Mouse (Mus musculus) stomach, embryonic 14.5 days (tissue): ENCODE measurements around the gene Prkcb. TPM values are rescaled to one million over a fixed set of nuclear protein-coding genes. Genes with fewer than 3 reads are reported as not detected.

Experiments
- ATAC-seq: fragments of 200-750 bp; cut with Nextera tagmentation; 2 replicates; pipeline ENCODE4 v1.8.0; 2017; ENCODE audit warnings: low read depth, moderate TSS enrichment; ENCODE audit not compliant: insufficient number of reproducible peaks, insufficient read depth, low FRiP score
- H3K27ac ChIP-seq: fragments of 300-500 bp; sonication (generic); 2 replicates; pipeline ENCODE4 v1.5.1; 2014; ENCODE audit warnings: mild to moderate bottlenecking, low read length, moderate library complexity, mixed read lengths
- H3K27me3 ChIP-seq: fragments of 300-500 bp; sonication (generic); 2 replicates; pipeline ENCODE4 v1.6.1; 2014; ENCODE audit warnings: low read length, control low read depth, mixed read lengths; ENCODE audit not compliant: control insufficient read depth, insufficient read depth
- H3K36me3 ChIP-seq: fragments of 300-500 bp; sonication (generic); 2 replicates; pipeline ENCODE4 v1.6.1; 2014; ENCODE audit warnings: mild to moderate bottlenecking, control low read depth, low read length, moderate library complexity, mixed read lengths; ENCODE audit not compliant: control insufficient read depth, insufficient read depth
- H3K4me1 ChIP-seq: fragments of 300-500 bp; sonication (generic); 2 replicates; pipeline ENCODE4 v1.6.1; 2014; ENCODE audit warnings: low read length, control low read depth, mixed read lengths; ENCODE audit not compliant: control insufficient read depth, insufficient read depth
- H3K4me2 ChIP-seq: fragments of 300-500 bp; sonication (generic); replicated peaks from 2 replicates; pipeline ENCODE4 v1.6.1; 2014; ENCODE audit warnings: low read depth, low read length, control low read depth
- H3K4me3 ChIP-seq: fragments of 300-500 bp; sonication (generic); 2 replicates; pipeline ENCODE4 v1.5.1; 2014; ENCODE audit warnings: low read depth, low read length, control low read depth
- H3K9ac ChIP-seq: fragments of 300-500 bp; sonication (generic); replicated peaks from 2 replicates; pipeline ENCODE4 v1.6.1; 2014; ENCODE audit warnings: low read depth, mild to moderate bottlenecking, control low read depth, low read length, moderate library complexity, mixed read lengths
- H3K9me3 ChIP-seq: fragments of 300-500 bp; sonication (generic); 2 replicates; pipeline ENCODE4 v1.6.1; 2016; ENCODE audit warnings: low read depth, low read length, control low read depth; ENCODE audit not compliant: control insufficient read depth
- WGBS: fragments of 180-500 bp; shearing (Covaris S2); extraction: QIAGEN DNeasy Blood & Tissue Kit; methylation state at CpG from one replicate; pipeline ENCODE4 v1.1.7; 2014; 5-methylcytosine and 5-hydroxymethylcytosine counted together
- polyA plus RNA-seq: library from polyadenylated mRNA; unstranded; fragments of >200 nt; fragmentation: Nextera tagmentation; extraction: Ambion mirVana; gene quantifications from 2 replicates; pipeline ENCODE4 v1.2.1, GENCODE M21; 2014

Gene Prkcb
- polyA plus RNA-seq, 1 experiment from 2014 or later, result 18.4 TPM

DNA sequence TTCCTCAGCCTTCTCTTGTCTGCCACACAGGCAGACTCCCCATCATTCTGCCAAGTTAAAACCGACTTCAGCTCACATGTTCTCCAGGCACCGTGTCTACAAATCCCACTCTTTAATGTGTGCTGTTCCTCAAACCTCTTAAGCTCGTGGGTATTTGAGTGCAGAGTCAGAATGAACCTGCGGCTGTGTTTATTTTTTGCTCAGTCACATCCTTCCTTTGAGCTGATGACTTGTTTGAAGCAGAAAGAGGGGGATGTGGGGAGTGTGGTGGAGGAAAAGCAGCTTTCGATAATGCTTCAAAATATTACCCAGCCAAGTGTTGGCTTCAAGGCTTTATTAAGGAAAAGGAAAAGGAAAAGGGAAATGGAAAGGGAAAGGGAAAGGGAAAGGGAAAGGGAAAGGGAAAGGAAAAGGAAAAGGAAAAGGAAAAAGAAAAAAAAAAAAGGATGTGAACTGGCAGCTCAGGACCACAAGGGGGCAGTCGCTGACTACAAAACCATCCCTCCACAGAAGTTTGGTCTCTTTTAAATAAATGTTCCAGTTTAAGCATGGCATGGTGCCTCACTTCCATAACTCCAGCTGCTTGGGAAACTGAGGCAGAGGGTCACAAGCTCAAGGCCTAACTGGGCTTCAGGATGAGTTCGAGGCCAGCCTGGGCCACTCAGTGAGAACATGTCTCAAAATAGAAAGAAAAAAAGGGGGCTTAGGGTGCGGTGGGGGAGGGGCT, 177.4 kb downstream of the Prkcb start:
- no peak overlapping the region for H3K27ac ChIP-seq
- no peaks in the 10 kb centered on the region for H3K9me3 ChIP-seq
- no peak overlapping the region for H3K4me3 ChIP-seq
- H3K36me3 ChIP-seq, result no peaks in the 10 kb centered on the region
- H3K4me1 ChIP-seq, result no peaks in the 10 kb centered on the region
- H3K4me2 ChIP-seq, result no peak overlapping the region
- H3K9ac ChIP-seq, result no peak overlapping the region
- H3K27me3 ChIP-seq, result no peaks in the 10 kb centered on the region
- no peak for ATAC-seq
- WGBS, result 40% methylated on average over 8 of the region's 8 CpGs

DNA sequence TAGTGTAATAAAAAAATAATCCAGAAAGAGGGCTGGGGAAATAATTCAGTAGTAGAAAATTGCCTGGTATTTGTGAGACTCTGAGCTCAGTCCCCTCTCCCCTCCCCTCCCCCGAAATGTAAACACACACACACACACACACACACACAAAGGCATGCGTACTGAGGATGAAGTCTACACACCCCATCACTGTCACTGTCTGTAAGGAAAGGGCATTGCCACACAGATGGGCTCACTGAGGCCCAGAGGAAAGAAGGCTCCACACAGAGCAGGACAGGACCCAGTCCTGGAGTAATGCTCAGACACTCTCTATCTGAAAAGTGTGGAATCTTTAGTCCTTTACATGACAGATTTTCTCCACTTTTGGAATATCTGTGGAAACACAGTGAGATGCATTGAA, 178.2 kb downstream of the Prkcb start:
- no peak overlapping the region for H3K4me2 ChIP-seq
- no peak overlapping the region for H3K9ac ChIP-seq
- H3K4me1 ChIP-seq, result no peaks in the 10 kb centered on the region
- WGBS, result 62% methylated on average over 2 of the region's 2 CpGs
- no peak overlapping the region for H3K4me3 ChIP-seq
- H3K36me3 ChIP-seq, result no peaks in the 10 kb centered on the region
- H3K27ac ChIP-seq, result no peak overlapping the region
- no peaks in the 10 kb centered on the region for H3K27me3 ChIP-seq
- H3K9me3 ChIP-seq, result no peaks in the 10 kb centered on the region
- no peak for ATAC-seq

DNA sequence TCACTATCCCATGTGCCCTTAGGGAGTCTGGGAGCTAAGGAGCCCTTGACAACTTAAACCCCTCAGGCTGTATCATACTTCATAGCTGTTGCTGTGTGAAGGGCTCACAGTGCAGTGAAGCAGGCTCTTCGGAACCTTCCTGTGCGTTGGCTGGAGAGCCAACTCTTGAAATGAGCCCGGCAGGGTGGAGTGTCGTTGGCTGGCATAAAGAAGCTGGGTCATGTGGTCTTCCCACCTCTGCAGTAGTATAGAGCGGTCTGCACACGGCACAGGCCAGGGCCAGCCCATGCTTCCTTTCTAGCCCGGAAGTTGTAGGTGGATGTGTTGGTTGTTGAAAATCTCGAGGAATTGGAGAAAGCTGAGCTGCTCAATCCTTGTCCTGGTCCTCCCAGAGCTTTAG, 179.3 kb downstream of the Prkcb start:
- Histone ChIP-seq H3K36me3 (no peaks in the 10 kb centered on the region), H3K4me2 (no peak overlapping the region), H3K9me3 (no peaks in the 10 kb centered on the region), H3K27ac (no peak overlapping the region), H3K9ac (no peak overlapping the region), H3K4me3 (no peak overlapping the region), H3K4me1 (no peaks in the 10 kb centered on the region), H3K27me3 (no peaks in the 10 kb centered on the region)
- WGBS, result 71% methylated on average over 8 of the region's 8 CpGs
- ATAC-seq, result no peak

DNA sequence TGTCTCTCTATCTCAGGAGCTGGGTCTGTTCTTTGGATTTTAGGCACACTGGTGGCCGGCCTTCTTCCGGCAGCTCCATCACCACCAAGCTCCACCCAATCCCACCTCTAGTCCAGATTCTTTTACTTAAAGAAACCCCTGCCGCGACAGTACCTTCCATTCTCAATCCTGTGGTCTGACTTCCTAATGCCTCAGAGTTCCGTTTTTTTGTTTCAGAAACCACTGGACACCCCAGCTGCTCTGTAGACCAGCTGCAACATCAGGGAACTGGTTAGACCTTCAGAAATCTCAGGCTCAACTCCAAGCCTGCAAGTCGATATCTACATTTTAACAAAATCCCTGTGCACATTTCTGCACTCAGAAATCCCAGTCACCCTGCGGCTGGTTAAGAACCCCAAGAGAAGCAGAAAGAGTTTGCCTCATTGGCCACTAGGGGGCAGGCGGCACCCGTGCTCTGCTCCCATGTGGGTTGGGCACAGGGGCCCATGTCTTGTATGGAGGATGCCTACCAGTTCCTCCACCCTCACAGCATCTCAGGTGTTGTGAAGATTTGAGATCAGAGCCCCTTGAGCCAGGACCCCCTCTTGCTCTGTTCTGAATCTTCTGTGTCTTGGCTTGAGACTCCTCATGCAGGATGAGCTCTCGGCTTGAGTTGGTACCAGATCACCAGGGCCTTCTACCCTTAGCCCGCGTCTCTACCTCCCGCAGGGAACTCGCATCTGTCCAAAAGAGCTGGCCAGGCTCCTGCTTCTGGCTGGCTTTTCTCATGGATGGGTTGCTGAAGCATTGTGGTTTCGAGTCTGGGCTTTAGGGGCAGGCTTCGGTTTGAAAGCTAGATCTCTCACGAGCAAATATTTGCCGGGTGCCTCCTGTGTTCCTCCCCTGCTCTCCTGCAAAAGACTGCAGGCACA, 182.1 kb downstream of the Prkcb start:
- H3K4me2 ChIP-seq, result no peak overlapping the region
- no peak overlapping the region for H3K4me3 ChIP-seq
- ATAC-seq, result no peak
- H3K36me3 ChIP-seq, result no peaks in the 10 kb centered on the region
- H3K27me3 ChIP-seq, result no peaks in the 10 kb centered on the region
- 58% methylated on average over 18 of the region's 18 CpGs for WGBS
- no peaks in the 10 kb centered on the region for H3K4me1 ChIP-seq
- H3K9ac ChIP-seq, result no peak overlapping the region
- no peaks in the 10 kb centered on the region for H3K9me3 ChIP-seq
- no peak overlapping the region for H3K27ac ChIP-seq

DNA sequence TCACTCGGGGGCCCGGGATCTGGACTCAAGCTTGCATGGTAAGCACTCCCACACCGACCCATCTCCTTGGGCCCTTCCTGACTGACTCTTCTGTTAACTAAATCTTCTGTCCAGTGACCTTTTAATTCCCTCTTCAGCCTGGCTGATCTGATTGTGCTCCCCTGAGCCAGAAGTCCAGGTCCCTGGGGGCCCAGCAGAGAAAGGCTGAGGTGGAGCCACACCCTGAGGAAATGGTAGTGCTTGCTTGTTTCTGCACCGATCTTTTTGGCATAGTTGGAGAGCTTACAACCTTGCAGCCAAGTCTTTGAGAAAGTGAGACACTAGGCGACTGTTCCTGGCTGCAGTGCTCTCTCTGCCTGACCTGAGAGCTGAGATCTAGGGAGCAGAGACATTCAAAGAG, 183.7 kb downstream of the Prkcb start:
- no peak overlapping the region for H3K9ac ChIP-seq
- no peaks in the 10 kb centered on the region for H3K9me3 ChIP-seq
- no peak overlapping the region for H3K4me3 ChIP-seq
- H3K27me3 ChIP-seq, result no peaks in the 10 kb centered on the region
- no peak overlapping the region for H3K4me2 ChIP-seq
- ATAC-seq, result no peak
- no peaks in the 10 kb centered on the region for H3K4me1 ChIP-seq
- no peaks in the 10 kb centered on the region for H3K36me3 ChIP-seq
- 87% methylated on average over 5 of the region's 5 CpGs for WGBS
- H3K27ac ChIP-seq, result no peak overlapping the region

GRCm38 (mm10) chr7:122475038-122475437, 186.5 kb downstream of the Prkcb start:
- H3K27ac ChIP-seq, result no peak overlapping the region
- no peak overlapping the region for H3K4me2 ChIP-seq
- H3K4me3 ChIP-seq, result no peak overlapping the region
- no peaks in the 10 kb centered on the region for H3K27me3 ChIP-seq
- no peak overlapping the region for H3K9ac ChIP-seq
- H3K9me3 ChIP-seq, result no peaks in the 10 kb centered on the region
- ATAC-seq, result no peak
- no peaks in the 10 kb centered on the region for H3K36me3 ChIP-seq
- no peaks in the 10 kb centered on the region for H3K4me1 ChIP-seq

DNA sequence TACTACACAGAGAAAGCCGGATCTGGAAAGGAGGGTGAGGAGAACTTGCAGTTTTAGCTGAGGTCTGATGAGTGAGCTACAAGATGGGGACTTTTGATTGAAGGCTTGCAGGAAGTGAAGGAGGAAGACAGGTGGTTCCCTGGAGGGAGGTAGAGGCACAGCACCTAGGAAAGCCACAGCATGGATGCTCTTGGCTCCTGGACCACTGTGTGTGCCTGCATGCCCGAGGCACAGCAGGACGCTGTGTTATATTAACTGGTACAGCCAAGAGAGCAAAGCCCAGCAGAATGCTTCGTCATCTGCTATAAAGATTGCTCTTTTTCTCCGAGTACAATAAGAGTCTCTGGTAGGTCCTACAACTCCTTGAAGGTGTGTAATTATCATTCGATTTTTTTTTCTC, 188.1 kb downstream of the Prkcb start:
- no peaks in the 10 kb centered on the region for H3K36me3 ChIP-seq
- no peak overlapping the region for H3K27ac ChIP-seq
- H3K4me2 ChIP-seq, result no peak overlapping the region
- WGBS, result 83% methylated on average over 6 of the region's 6 CpGs
- no peak for ATAC-seq
- H3K4me3 ChIP-seq, result no peak overlapping the region
- no peaks in the 10 kb centered on the region for H3K4me1 ChIP-seq
- no peaks in the 10 kb centered on the region for H3K27me3 ChIP-seq
- no peaks in the 10 kb centered on the region for H3K9me3 ChIP-seq
- no peak overlapping the region for H3K9ac ChIP-seq

DNA sequence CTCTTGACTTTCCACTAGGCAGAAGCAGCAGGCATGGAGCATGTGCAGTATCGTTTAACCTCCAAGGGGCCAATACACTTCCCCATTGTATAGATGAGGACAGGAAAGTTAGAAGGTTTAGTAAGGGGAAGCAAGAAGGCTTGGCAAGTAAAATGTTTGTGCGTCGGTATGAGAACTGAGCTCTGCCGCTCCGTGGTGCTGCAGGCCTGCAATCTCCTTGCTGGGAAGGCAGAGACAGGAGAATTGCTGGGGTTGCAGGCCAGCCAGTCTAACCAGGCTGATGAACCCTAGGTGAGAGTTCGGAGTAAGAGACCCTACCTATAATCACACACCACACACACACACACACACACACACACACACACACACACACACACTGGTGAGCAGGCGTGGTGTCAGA, 188.6 kb downstream of the Prkcb start:
- Histone ChIP-seq H3K4me2 (no peak overlapping the region), H3K27ac (no peak overlapping the region)

More for the DNA sequence above, 188.6 kb downstream of the Prkcb start:
- no peak for ATAC-seq
- WGBS, result 62% methylated on average over 7 of the region's 7 CpGs
- no peak overlapping the region for H3K9ac ChIP-seq
- H3K4me1 ChIP-seq, result no peaks in the 10 kb centered on the region
- H3K4me3 ChIP-seq, result no peak overlapping the region
- H3K9me3 ChIP-seq, result no peaks in the 10 kb centered on the region
- no peaks in the 10 kb centered on the region for H3K36me3 ChIP-seq
- H3K27me3 ChIP-seq, result no peaks in the 10 kb centered on the region
